Mouse (Mus musculus): ENCODE measurements around the gene Cyld.

DNA sequence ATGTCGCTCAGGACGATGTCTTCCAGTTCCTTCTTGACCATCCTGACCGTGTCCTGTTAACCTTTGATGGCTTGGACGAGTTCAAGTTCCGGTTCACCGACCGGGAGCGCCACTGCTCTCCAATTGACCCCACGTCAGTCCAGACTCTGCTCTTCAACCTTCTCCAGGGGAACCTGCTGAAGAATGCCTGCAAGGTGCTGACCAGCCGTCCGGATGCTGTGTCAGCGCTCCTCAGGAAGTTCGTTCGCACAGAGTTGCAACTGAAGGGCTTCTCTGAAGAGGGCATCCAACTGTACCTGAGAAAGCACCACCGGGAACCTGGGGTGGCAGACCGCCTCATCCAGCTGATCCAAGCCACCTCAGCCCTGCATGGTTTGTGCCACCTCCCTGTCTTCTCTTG lies 32.7 kb upstream of the Cyld start:
- no peak for TF ChIP-seq CTCF (IDR thresholded peaks at IDR 0.05; ENCODE audit: borderline replicate concordance, control insufficient read depth, extremely low read depth, insufficient read depth, low read length, poor library complexity)
- TF ChIP-seq POLR2A (IDR thresholded peaks at IDR 0.05; ENCODE audit: control insufficient read depth, extremely low read depth, insufficient read depth, low read length, poor library complexity) = no peak

All from thymus, adult 2 months (tissue).